Mouse (Mus musculus): ENCODE measurements at regions not wholly inside any gene's neighbourhood (a gene's known extent, or its start where the extent isn't known, plus 50 kb on each side); places are given as distances from the start of the nearest gene placed in this dataset.

GRCm38 (mm10) chr13:107540784-107541634 is 503.2 kb upstream of the Smim15 start:
- DNase-seq (ENCODE audit: low spot score in 2 of 2) = peak in 1 of 2 experiments; percentile 17

- no peak for DNase-seq (ENCODE audit: low spot score in 2 of 2)
Observed at GRCm38 (mm10) chr13:107540305-107540704, 503.9 kb upstream of the Smim15 start.

GRCm38 (mm10) chr13:107539867-107540266 is 504.4 kb upstream of the Smim15 start:
- no peak for DNase-seq (ENCODE audit: low spot score in 2 of 2)

GRCm38 (mm10) chr13:107539326-107539725 is 504.9 kb upstream of the Smim15 start:
- no peak for DNase-seq (ENCODE audit: low spot score in 2 of 2)

- no peak for DNase-seq (ENCODE audit: low spot score in 2 of 2)
Observed at GRCm38 (mm10) chr13:107535213-107535612, 509.0 kb upstream of the Smim15 start.

- no peak for DNase-seq (ENCODE audit: low spot score in 2 of 2)
Observed at GRCm38 (mm10) chr13:107533323-107533722, 510.9 kb upstream of the Smim15 start.

GRCm38 (mm10) chr13:107531528-107531927 is 509.6 kb upstream of the Kif2a start:
- no peak for DNase-seq (ENCODE audit: low spot score in 2 of 2)

- no peak for DNase-seq (ENCODE audit: low spot score in 2 of 2)
Observed at GRCm38 (mm10) chr13:107531026-107531425, 509.1 kb upstream of the Kif2a start.

- DNase-seq (ENCODE audit: low spot score in 2 of 2) = no peak
Observed at GRCm38 (mm10) chr13:107530392-107530791, 508.5 kb upstream of the Kif2a start.

- no peak for DNase-seq (ENCODE audit: low spot score in 2 of 2)
Observed at GRCm38 (mm10) chr13:107528724-107529456, 507.0 kb upstream of the Kif2a start.

- DNase-seq (ENCODE audit: low spot score in 2 of 2) = no peak
Observed at GRCm38 (mm10) chr13:107522942-107523341, 501.0 kb upstream of the Kif2a start.

- DNase-seq (ENCODE audit: low spot score in 2 of 2) = no peak
Observed at GRCm38 (mm10) chr13:107514236-107514635, 492.3 kb upstream of the Kif2a start.

GRCm38 (mm10) chr13:107513274-107514146 is 491.6 kb upstream of the Kif2a start:
- DNase-seq (ENCODE audit: low spot score in 2 of 2) = no peak

- DNase-seq (ENCODE audit: low spot score in 2 of 2) = no peak
Observed at GRCm38 (mm10) chr13:107507336-107507735, 485.4 kb upstream of the Kif2a start.

GRCm38 (mm10) chr13:107506832-107507231 is 484.9 kb upstream of the Kif2a start:
- no peak for DNase-seq (ENCODE audit: low spot score in 2 of 2)

GRCm38 (mm10) chr13:107505318-107505717 is 483.4 kb upstream of the Kif2a start:
- DNase-seq (ENCODE audit: low spot score in 2 of 2) = no peak

GRCm38 (mm10) chr13:107502261-107502660 is 480.3 kb upstream of the Kif2a start:
- DNase-seq (ENCODE audit: low spot score in 2 of 2) = no peak

- DNase-seq (ENCODE audit: low spot score in 2 of 2) = no peak
Observed at GRCm38 (mm10) chr13:107500776-107501489, 479.0 kb upstream of the Kif2a start.

- DNase-seq (ENCODE audit: low spot score in 2 of 2) = no peak
Observed at GRCm38 (mm10) chr13:107499296-107499695, 477.4 kb upstream of the Kif2a start.

GRCm38 (mm10) chr13:107495161-107495732 is 473.3 kb upstream of the Kif2a start:
- no peak for DNase-seq (ENCODE audit: low spot score in 2 of 2)

- DNase-seq (ENCODE audit: low spot score in 2 of 2) = peak; percentile 56 to 62
Observed at GRCm38 (mm10) chr13:107493765-107494164, 471.8 kb upstream of the Kif2a start.

Data from frontal cortex, postnatal 14 days (tissue).